Mouse (Mus musculus) lung, embryonic 16.5 days (tissue): ENCODE results near the gene Ebf3. TPM values are rescaled to one million over a fixed set of nuclear protein-coding genes. Genes with fewer than 3 reads are reported as not detected.

Experiments used
- ATAC-seq: fragments of 200-750 bp; cut with Nextera tagmentation; 2 replicates; pipeline ENCODE4 v1.8.0; 2017; ENCODE audit warnings: low read depth, mild to moderate bottlenecking, moderate library complexity
- H3K27ac ChIP-seq: fragments of 300-500 bp; sonication (generic); 2 replicates; pipeline ENCODE4 v1.5.1; 2014; ENCODE audit warnings: mild to moderate bottlenecking, control low read depth, low read length
- H3K27me3 ChIP-seq: fragments of 300-500 bp; sonication (generic); 2 replicates; pipeline ENCODE4 v1.6.1; 2014; ENCODE audit warnings: low read depth, low read length, mixed read lengths; ENCODE audit not compliant: control insufficient read depth, insufficient read depth
- H3K36me3 ChIP-seq: fragments of 300-500 bp; sonication (generic); 2 replicates; pipeline ENCODE4 v1.6.1; 2014; ENCODE audit warnings: low read length; ENCODE audit not compliant: control insufficient read depth, insufficient read depth
- H3K4me1 ChIP-seq: fragments of 300-500 bp; sonication (generic); replicated peaks from 2 replicates; pipeline ENCODE4 v1.6.1; 2014; ENCODE audit warnings: low read length, mixed read lengths; ENCODE audit not compliant: control insufficient read depth, insufficient read depth
- H3K4me2 ChIP-seq: fragments of 300-500 bp; sonication (generic); 2 replicates; pipeline ENCODE4 v1.6.1; 2014; ENCODE audit warnings: low read depth, low read length, control low read depth
- H3K4me3 ChIP-seq: fragments of 300-500 bp; sonication (generic); 2 replicates; pipeline ENCODE4 v1.5.1; 2014; ENCODE audit warnings: mild to moderate bottlenecking, low read length, control low read depth
- H3K9ac ChIP-seq: fragments of 300-500 bp; sonication (generic); 2 replicates; pipeline ENCODE4 v1.6.1; 2014; ENCODE audit warnings: low read length, control low read depth
- H3K9me3 ChIP-seq: fragments of 300-500 bp; sonication (generic); 2 replicates; pipeline ENCODE4 v1.6.1; 2016; ENCODE audit warnings: low read length; ENCODE audit not compliant: control insufficient read depth
- WGBS: fragments of 180-500 bp; shearing (Covaris S2); extraction: QIAGEN DNeasy Blood & Tissue Kit; methylation state at CpG from one replicate; pipeline ENCODE4 v1.1.7; 2014; 5-methylcytosine and 5-hydroxymethylcytosine counted together
- polyA plus RNA-seq: library from polyadenylated mRNA; unstranded; fragments of >200 nt; fragmentation: Nextera tagmentation; extraction: Ambion mirVana; gene quantifications from 2 replicates; pipeline ENCODE4 v1.2.1, GENCODE M21; 2015

The Ebf3 gene
- polyA plus RNA-seq, 1 experiment from 2014 or later = 0.18 TPM

DNA sequence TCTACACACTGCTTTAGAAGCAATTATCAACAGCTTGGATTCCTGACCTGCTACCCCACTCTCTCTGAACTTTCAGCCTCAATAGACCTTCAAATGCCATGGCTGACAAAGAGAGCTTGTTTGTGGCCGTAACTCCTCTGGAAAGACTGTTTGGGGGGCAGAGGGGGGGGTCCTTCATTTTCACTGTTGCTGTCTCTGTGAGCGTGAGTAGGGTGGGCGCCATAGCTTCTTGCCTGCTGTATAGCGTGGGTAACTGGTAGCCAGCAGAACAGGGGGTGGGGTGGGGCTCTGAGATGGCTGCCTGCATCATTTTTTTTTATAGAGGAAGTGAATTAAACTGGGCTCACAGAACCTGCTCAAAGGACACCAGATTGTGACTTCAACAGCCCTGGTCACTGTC is 114.7 kb downstream of the Ebf3 start:
- WGBS = 91% methylated on average over 4 of the region's 4 CpGs
- Histone ChIP-seq H3K27me3 (peaks cover 2% of the 10 kb centered on the region; the same call in 1 of the 2 replicates), H3K4me2 (no peak overlapping the region), H3K36me3 (no peaks in the 10 kb centered on the region), H3K4me1 (peaks cover 20% of the 10 kb centered on the region), H3K4me3 (no peak overlapping the region), H3K9ac (no peak overlapping the region), H3K27ac (no peak overlapping the region), H3K9me3 (no peaks in the 10 kb centered on the region)
- no peak for ATAC-seq

DNA sequence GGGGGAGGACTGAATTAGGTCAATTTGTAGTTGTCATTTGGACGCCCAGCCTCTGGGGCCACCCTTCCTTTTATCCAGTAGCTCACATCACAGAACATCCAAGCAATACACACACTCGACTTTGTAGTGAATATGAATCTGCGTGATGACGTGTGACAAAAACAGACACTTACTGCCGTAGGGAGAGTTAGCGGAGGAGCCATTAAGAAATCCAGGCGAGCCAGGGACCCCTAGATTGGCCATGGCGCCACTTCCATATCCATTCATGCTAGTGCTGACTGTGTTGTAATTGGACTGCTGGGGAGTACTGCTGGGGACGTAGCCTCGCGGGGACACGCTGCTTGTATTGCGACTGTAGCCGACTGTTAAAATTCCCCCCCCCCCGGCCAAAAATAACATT is 115.3 kb downstream of the Ebf3 start:
- Histone ChIP-seq H3K9ac (no peak overlapping the region), H3K36me3 (no peaks in the 10 kb centered on the region), H3K27ac (no peak overlapping the region), H3K4me3 (no peak overlapping the region), H3K27me3 (peaks cover 2% of the 10 kb centered on the region; the same call in 1 of the 2 replicates), H3K4me1 (peaks cover 20% of the 10 kb centered on the region), H3K9me3 (no peaks in the 10 kb centered on the region), H3K4me2 (no peak overlapping the region)
- no peak for ATAC-seq
- WGBS = 80% methylated on average over 15 of the region's 15 CpGs

DNA sequence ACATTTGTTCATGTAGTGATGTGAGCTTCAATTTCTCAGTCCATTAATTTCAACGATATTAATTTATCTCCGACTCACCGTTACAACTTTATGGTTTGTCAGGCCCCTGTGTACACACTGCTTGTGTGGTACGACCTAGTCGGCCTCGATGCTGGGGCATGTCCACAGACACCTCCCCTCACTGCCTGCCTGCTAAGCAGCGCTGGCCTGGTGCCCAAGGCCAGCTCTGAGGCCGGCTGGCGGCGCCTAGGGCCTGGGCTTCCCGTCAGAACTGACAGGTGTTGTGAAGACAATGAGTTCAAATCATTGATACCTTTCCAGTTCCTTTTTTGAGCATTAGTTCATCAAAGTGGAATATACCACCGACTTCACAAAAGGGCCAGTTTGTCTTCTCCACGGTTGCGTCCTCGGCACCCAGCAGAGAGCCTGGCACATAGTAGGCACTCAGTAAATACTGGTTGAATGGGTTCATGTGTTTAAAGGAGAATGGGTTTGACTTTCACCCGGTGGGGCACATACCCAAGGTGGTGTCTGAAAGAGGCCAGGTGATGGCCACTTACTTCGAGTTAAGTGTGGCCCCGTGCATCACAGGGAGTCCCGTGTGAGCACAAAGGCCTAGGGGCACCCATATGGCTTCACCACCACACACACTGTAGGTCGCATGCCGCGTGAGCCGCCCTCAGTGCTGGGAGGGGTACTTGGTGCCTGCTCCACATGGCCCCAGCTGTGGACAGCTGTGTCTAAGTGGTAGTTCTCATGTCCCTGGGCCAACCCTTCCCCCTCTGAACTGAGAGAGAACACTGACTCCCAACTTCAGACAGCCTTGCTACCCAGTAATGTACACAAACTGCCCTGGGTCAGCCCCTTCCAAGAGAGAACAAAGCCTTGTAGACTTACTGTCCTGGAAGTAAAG is 116.9 kb downstream of the Ebf3 start:
- peak; percentile 85 for ATAC-seq
- Histone ChIP-seq H3K27ac (no peak overlapping the region), H3K36me3 (no peaks in the 10 kb centered on the region), H3K4me1 (peaks cover 20% of the 10 kb centered on the region), H3K4me3 (no peak overlapping the region), H3K9me3 (no peaks in the 10 kb centered on the region), H3K27me3 (peaks cover 2% of the 10 kb centered on the region; the same call in 1 of the 2 replicates), H3K4me2 (no peak overlapping the region), H3K9ac (no peak overlapping the region)
- WGBS = 47% methylated on average over 23 of the region's 23 CpGs

DNA sequence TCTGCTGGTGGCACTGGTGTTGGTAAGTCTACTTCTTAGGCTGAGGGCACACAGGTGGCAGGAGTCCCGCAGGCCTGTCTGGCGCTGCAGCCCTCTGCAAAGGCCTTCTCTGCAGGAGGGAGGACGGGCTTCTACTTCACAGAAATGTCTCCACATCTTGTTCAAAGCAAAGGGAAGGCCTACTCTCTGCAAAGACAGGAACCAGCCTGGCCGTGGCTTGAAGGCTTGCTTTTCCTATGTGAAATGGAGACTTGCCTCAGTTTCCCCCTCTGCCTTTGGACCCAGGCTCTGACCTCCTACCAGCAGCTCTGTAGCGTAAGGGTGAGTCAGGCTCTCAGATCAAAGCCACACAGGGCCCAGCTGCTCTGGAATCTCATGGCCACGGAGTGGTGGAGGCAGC is 117.7 kb downstream of the Ebf3 start:
- Histone ChIP-seq H3K4me3 (no peak overlapping the region), H3K27ac (no peak overlapping the region), H3K4me1 (peaks cover 22% of the 10 kb centered on the region), H3K4me2 (no peak overlapping the region), H3K9ac (no peak overlapping the region), H3K36me3 (no peaks in the 10 kb centered on the region), H3K9me3 (no peaks in the 10 kb centered on the region), H3K27me3 (no peaks in the 10 kb centered on the region)
- ATAC-seq = no peak
- 63% methylated on average over 6 of the region's 6 CpGs for WGBS

DNA sequence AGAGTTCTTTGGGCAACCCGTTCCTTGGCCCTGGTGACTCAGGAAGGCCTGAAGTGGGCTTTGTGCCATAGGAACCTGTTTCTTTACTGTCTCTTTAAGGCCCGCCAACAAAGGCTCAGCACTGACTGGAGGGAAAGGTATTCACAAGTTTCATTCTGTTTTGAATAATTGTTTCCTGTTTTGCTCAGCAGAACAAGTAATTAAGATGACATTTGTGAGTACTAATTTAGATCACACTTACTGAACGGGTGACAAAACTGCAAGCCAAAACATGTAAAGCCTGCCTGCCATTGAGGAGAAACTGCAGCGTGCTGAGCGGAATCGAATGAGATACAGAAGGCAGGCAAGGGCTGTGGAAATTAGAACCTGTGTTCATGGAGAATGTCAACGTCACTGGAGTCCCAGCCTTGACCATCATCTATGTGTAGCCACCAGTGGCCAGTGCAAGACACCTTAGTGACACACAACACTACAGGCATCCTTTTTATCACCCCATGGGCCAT is 121.4 kb downstream of the Ebf3 start:
- H3K36me3 ChIP-seq = no peaks in the 10 kb centered on the region
- no peak overlapping the region for H3K4me2 ChIP-seq
- peaks cover 18% of the 10 kb centered on the region for H3K4me1 ChIP-seq
- ATAC-seq = no peak
- no peaks in the 10 kb centered on the region for H3K9me3 ChIP-seq
- no peak overlapping the region for H3K9ac ChIP-seq
- H3K27ac ChIP-seq = no peak overlapping the region
- 57% methylated on average over 7 of the region's 7 CpGs for WGBS
- no peaks in the 10 kb centered on the region for H3K27me3 ChIP-seq
- no peak overlapping the region for H3K4me3 ChIP-seq

DNA sequence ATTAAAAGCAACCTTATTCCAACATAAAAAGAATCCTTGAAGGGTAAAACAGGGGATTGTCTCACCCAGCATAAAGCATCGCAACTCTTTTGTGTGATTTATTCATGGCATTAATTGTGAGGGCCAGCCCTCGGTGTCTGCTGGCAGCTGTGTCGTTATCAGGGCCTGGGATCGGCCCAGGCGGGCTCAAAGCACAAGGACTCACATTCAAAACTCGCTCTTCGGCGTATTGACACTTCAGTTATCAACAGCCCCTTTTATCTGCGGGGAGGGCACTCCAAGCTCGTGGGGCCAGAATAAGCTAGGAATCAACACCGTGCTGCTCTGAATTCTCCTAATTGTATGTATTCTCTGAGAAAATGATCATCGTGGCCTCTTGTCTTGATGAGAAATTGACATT is 122.4 kb downstream of the Ebf3 start:
- H3K9ac ChIP-seq = no peak overlapping the region
- H3K4me2 ChIP-seq = no peak overlapping the region
- ATAC-seq = no peak
- H3K9me3 ChIP-seq = no peaks in the 10 kb centered on the region
- no peaks in the 10 kb centered on the region for H3K36me3 ChIP-seq
- 39% methylated on average over 12 of the region's 12 CpGs for WGBS
- H3K4me1 ChIP-seq = peaks cover 10% of the 10 kb centered on the region
- H3K27me3 ChIP-seq = no peaks in the 10 kb centered on the region
- no peak overlapping the region for H3K27ac ChIP-seq
- no peak overlapping the region for H3K4me3 ChIP-seq

DNA sequence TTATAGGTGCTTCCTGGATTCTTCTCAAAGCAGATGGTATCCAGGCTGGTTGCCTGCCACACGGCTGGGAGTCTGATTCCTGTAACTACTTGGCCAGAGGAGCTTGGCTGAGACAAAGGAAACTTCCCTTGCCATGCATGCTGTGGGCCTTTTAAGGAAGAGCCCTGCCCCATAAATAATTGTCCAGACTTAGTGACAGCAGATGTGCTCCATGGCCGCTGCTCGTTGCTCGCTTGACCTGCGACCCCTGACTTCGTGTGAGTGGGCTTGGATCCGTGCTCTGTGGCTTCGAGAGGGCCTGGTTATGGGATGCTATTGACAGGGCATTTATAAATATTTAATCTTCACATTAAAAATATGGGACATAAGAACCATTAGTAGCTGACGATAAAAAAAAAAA is 142.0 kb downstream of the Ebf3 start:
- ATAC-seq = no peak
- no peaks in the 10 kb centered on the region for H3K9me3 ChIP-seq
- no peaks in the 10 kb centered on the region for H3K4me1 ChIP-seq

DNA sequence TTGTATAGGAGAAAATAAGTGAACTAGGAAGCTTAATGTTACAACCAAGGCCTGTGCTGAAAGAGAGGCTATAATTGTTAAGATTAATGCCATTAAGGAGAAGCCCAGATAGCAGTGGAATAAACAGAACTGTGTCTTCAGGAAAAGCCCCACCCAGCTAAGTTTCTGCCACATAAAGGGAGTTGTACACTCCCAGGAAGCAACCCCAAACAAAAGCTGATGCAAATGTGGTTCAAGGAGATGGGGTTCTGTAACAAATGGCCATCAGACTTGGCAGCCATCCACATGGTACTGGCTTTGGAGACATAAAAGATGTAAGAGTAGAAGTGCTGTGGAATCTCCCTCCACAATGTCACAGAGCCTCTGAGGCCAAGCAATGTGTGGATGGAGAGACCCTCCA is 155.2 kb downstream of the Ebf3 start:
- H3K27me3 ChIP-seq = no peaks in the 10 kb centered on the region
- ATAC-seq = no peak

More for the DNA sequence above, 142.0 kb downstream of the Ebf3 start:
- no peak overlapping the region for H3K9ac ChIP-seq
- no peaks in the 10 kb centered on the region for H3K36me3 ChIP-seq
- no peaks in the 10 kb centered on the region for H3K27me3 ChIP-seq
- 41% methylated on average over 9 of the region's 9 CpGs for WGBS
- H3K4me2 ChIP-seq = no peak overlapping the region
- no peak overlapping the region for H3K27ac ChIP-seq
- H3K4me3 ChIP-seq = no peak overlapping the region

DNA sequence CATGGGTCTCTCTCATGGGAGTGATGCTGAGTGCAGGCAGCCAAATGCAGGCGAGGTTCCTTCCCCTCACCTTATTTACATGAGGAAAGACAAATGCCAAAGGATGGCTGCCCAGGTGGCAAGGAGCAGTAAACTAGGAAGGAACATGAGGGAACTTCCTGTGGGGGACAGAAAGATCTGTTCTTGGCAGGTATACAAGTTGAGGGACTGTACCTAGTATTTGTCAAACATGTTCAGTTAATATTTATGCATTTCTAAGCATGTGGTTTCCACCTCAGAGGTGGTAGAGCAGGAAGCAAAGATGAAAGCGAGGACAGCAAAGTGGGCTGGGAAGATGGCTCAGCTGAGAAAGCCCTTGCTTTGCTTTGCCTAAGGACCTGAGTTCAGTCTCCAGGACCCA is 159.6 kb downstream of the Ebf3 start:
- no peak for ATAC-seq
- Histone ChIP-seq H3K36me3 (no peaks in the 10 kb centered on the region), H3K4me2 (no peak overlapping the region), H3K4me3 (no peak overlapping the region), H3K9ac (no peak overlapping the region), H3K4me1 (no peaks in the 10 kb centered on the region), H3K27me3 (no peaks in the 10 kb centered on the region), H3K27ac (no peak overlapping the region), H3K9me3 (no peaks in the 10 kb centered on the region)
- 39% methylated on average over 2 of the region's 2 CpGs for WGBS

More for the DNA sequence above, 155.2 kb downstream of the Ebf3 start:
- Histone ChIP-seq H3K27ac (no peak overlapping the region), H3K9me3 (no peaks in the 10 kb centered on the region), H3K4me3 (no peak overlapping the region), H3K4me1 (no peaks in the 10 kb centered on the region), H3K9ac (no peak overlapping the region), H3K36me3 (no peaks in the 10 kb centered on the region), H3K4me2 (no peak overlapping the region)
